Mouse (Mus musculus) spleen, adult 2 months (tissue): ENCODE results near the gene Grk3.

Source experiments
- CTCF ChIP-seq: fragments of 200-500 bp; IDR thresholded peaks from 2 replicates; pipeline ENCODE4 v1.5.1; 2011; ENCODE audit warnings: mild to moderate bottlenecking, inconsistent platforms; ENCODE audit not compliant: insufficient read depth, insufficient read length, insufficient replicate concordance; ENCODE audit errors: extremely low read depth
- POLR2A ChIP-seq: fragments of 200-500 bp; IDR thresholded peaks from 2 replicates; pipeline ENCODE4 v1.6.1; 2011; ENCODE audit warnings: low read depth, low read length, inconsistent platforms

- TF ChIP-seq CTCF, result no peak
- TF ChIP-seq POLR2A, result no peak
These were observed 128.7 kb downstream of the Grk3 start for GRCm38 (mm10) chr5:112886687-112887491.
